Mouse (Mus musculus) kidney, adult 2 months (tissue): Measurements from ENCODE around the gene Zkscan17. TPM values are rescaled to one million over a fixed set of nuclear protein-coding genes. Genes with fewer than 3 reads are reported as not detected.
A peak's percentile ranks its signal among the peaks of the same experiment; 100 is the strongest.
"Not testable (repeated sequence)": the region's sequence is repeated elsewhere in the genome, so short reads cannot be mapped to it uniquely, and the experiment has no call there.

Experiments
- DNase-seq: peaks from one replicate; pipeline ENCODE4 v3.0.0; 2021
- H3K27ac ChIP-seq: fragments of 200-500 bp; 2 replicates; pipeline ENCODE4 v1.5.1; 2012; ENCODE audit warnings: low read depth, low read length, control low read depth, inconsistent platforms; ENCODE audit not compliant: insufficient read depth
- H3K27me3 ChIP-seq: fragments of 200-500 bp; replicated peaks from 2 replicates; pipeline ENCODE4 v1.6.1; 2012; ENCODE audit warnings: mild to moderate bottlenecking, moderate library complexity, low read length, inconsistent platforms; ENCODE audit not compliant: control insufficient read depth, insufficient read depth
- H3K36me3 ChIP-seq: fragments of 200-500 bp; 2 replicates; pipeline ENCODE4 v1.6.1; 2012; ENCODE audit warnings: mild to moderate bottlenecking, moderate library complexity, low read length, inconsistent platforms; ENCODE audit not compliant: control insufficient read depth, insufficient read depth
- H3K4me1 ChIP-seq: fragments of 200-500 bp; 2 replicates; pipeline ENCODE4 v1.6.1; 2011; ENCODE audit warnings: low read length; ENCODE audit not compliant: control insufficient read depth, insufficient read depth
- H3K4me3 ChIP-seq: fragments of 200-500 bp; 2 replicates; pipeline ENCODE4 v1.5.1; 2011; ENCODE audit warnings: mild to moderate bottlenecking, low read depth, low read length, control low read depth; ENCODE audit not compliant: insufficient read depth
- CTCF ChIP-seq: fragments of 200-500 bp; conservative IDR thresholded peaks from 2 replicates; pipeline ENCODE4 v1.5.1; 2011; ENCODE audit warnings: low read depth, mild to moderate bottlenecking, control low read depth, low read length, moderate library complexity, mixed read lengths; ENCODE audit not compliant: insufficient read depth, insufficient read length
- POLR2A ChIP-seq: fragments of 200-500 bp; IDR thresholded peaks from one replicate; pipeline ENCODE4 v1.6.1; 2011; ENCODE audit warnings: low read depth, low read length, control low read depth
- WGBS: fragments of 180-500 bp; shearing (Covaris S2); methylation state at CpG from one replicate; pipeline ENCODE4 v1.1.7; 2018; 5-methylcytosine and 5-hydroxymethylcytosine counted together
- polyA plus RNA-seq: library from polyadenylated mRNA; depleted of rRNA; stranded (reverse); fragments of >200 nt; gene quantifications from 2 replicates; pipeline ENCODE4 v1.2.3, GENCODE M21; 2012; rRNA removed

Zkscan17 gene
- polyA plus RNA-seq: 11.0 and 12.7 TPM in 2 replicates

DNA sequence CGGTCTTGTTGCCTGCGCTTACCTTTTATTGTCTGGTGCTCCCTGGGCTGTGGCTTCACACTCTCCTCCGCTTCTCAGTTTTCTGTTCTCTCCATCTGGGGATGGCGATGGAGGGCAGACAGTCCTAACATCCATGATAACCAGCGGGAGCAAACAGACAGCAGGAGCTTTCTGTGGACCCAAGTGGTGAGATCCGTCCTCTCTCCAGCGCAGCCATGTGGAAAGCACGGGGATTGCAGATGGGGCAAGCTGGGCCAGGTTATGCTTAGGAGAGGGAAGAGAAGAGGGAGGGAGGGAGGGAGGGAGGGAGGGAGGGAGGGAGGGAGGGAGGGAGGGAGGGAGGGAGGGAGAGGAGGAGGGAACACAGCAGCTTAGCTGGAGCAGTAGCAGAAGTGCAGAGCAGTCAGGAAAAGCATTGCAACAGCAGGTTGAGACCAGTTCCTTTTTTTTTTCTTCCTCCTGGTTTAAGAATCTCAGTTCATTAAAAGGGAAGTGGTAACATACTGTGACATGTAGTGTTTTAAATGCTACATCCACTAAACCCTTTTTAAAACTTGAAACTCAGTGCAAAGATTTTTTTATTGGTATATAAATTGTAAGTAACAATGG lies at the start of gene Zkscan17:
Zkscan17 (minus strand) TSS at position 280 of the 609 bp plus-strand sequence.
- no peaks in the 10 kb centered on the region for H3K27me3 ChIP-seq
- no peak within 1 kb of the TSS for H3K27ac ChIP-seq
- TF ChIP-seq POLR2A (no peak), CTCF (peak; percentile 39)
- no peaks in the 10 kb centered on the region for H3K36me3 ChIP-seq
- WGBS: 46% methylated on average over 8 of the region's 8 CpGs
- no peaks in the 10 kb centered on the region for H3K4me1 ChIP-seq
- no peak within 1 kb of the TSS for H3K4me3 ChIP-seq
- peak; percentile 36 for DNase-seq

DNA sequence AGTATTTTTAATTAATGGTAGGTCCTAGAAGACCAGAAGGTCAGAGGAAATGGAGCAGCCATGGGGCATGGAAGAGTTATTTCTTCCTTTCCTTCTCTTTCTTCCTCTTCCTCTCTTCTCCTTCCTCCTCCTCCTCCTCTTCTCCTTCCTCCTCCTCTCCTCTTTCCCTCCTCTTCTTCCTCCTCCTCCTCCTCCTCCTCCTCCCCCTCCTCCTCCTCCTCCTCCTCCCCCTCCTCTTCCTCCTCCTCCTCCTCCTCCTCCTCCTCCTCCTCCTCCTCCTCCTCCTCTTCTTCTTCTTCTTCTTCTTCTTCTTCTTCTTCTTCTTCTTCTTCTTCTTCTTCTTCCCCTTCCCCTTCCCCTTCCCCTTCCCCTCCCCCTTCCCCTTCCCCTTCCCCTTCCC lies 49.6 kb upstream of the Zkscan17 start, which contains the start of gene Olfr222:
Olfr222 (minus strand) TSS at position 101 of the 400 bp plus-strand sequence.
- H3K27ac ChIP-seq, H3K36me3 ChIP-seq, DNase-seq, H3K4me1 ChIP-seq, H3K4me3 ChIP-seq, H3K27me3 ChIP-seq: not testable (repeated sequence)

DNA sequence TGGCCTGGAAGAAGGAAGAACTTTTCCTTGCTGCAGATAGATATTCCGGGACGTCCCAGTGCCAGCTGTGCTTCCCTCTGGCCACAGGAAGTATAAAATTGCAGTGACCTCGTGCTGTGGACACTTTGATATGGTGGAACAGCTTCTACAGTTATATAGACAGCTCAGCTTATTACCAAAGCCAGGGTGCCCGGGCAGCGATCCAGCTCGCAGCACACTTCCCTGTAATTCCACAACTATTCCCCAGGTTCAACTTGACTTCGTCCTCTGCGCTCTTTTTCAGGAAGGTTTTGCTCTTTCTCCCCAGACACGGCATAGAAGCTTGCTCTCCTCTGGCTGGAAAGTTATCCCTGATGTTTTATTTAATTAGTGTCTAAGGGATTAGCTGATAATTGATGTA lies 49.2 kb upstream of the Zkscan17 start:
- H3K27me3 ChIP-seq: peaks cover 1% of the 10 kb centered on the region; the same call in 1 of the 2 replicates
- no peak overlapping the region for H3K27ac ChIP-seq
- H3K36me3 ChIP-seq: no peaks in the 10 kb centered on the region
- WGBS: 26% methylated on average over 9 of the region's 9 CpGs
- H3K4me3 ChIP-seq: no peak overlapping the region
- H3K4me1 ChIP-seq: no peaks in the 10 kb centered on the region
- peak; percentile 7 for DNase-seq
- TF ChIP-seq CTCF: no peak
- no peak for TF ChIP-seq POLR2A

DNA sequence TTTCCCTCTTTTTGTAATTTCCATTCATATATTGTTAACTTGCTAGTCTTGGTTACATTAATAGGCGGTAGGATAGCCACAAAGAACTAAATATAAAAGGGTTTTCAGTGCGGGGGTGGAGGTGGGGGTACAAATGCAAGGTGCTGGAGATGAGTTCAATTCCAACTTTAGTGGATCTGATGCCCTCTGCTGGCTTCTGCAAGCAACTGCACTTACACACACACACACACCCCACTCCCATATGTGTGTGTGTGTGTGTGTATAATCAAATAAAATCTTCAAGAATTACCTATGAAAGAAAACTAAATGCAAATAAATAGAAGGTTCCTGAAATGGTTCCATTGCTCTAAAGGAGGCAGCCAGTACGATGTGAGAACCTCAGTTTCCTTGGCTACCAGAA lies 42.8 kb upstream of the Zkscan17 start:
- Histone ChIP-seq H3K36me3 (no peaks in the 10 kb centered on the region), H3K4me1 (no peaks in the 10 kb centered on the region), H3K27me3 (no peaks in the 10 kb centered on the region), H3K27ac (no peak overlapping the region), H3K4me3 (no peak overlapping the region)
- WGBS: 60% methylated on average over 3 of the region's 3 CpGs
- TF ChIP-seq POLR2A (no peak), CTCF (peak; percentile 67)
- DNase-seq: peak; percentile 7

DNA sequence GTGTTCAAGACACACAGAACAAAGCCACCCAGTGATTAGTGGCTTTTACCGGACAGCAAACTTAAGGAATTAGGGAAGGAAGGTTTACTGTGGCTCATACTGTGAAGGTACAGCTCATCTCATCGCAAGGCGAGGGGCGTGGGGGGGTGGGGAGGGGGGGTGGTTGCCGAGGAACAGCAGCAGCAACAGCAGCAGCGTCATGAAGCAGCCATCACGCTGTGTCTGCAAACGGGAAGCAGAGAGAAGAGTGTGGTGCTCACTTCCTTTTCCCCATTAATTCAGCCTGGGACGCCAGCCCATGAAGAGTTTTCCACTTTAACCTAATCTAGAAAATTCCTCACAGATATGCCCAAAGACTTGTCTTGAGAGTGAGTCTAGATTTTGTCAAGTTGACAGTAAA lies 36.3 kb upstream of the Zkscan17 start:
- no peak for DNase-seq
- no peak overlapping the region for H3K27ac ChIP-seq
- TF ChIP-seq CTCF (no peak), POLR2A (no peak)
- WGBS: 76% methylated on average over 9 of the region's 9 CpGs
- no peaks in the 10 kb centered on the region for H3K27me3 ChIP-seq
- no peaks in the 10 kb centered on the region for H3K36me3 ChIP-seq
- no peak overlapping the region for H3K4me3 ChIP-seq
- no peaks in the 10 kb centered on the region for H3K4me1 ChIP-seq

DNA sequence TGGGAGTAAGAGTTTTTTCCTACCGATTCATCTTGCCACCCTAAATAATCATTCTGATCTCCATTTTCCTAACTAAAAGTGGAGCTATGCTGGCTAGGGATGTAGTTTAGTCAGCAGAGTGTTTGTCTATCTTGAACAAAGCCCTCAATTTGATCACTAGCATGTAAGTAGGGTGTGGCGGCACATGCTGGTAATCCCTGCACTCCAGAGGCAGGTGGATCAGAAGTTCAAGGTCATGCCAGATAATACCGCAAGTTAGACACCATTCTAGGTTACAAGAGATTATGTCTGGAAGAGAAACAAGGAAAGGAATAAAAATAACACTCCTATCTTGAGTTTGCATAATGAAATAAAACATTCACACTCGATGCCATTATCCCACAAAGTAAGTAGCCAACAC lies 35.8 kb upstream of the Zkscan17 start:
- 96% methylated on average over 4 of the region's 4 CpGs for WGBS
- no peak overlapping the region for H3K4me3 ChIP-seq
- TF ChIP-seq POLR2A (no peak), CTCF (no peak)
- H3K27me3 ChIP-seq: no peaks in the 10 kb centered on the region
- DNase-seq: no peak
- H3K36me3 ChIP-seq: no peaks in the 10 kb centered on the region
- no peak overlapping the region for H3K27ac ChIP-seq
- no peaks in the 10 kb centered on the region for H3K4me1 ChIP-seq

DNA sequence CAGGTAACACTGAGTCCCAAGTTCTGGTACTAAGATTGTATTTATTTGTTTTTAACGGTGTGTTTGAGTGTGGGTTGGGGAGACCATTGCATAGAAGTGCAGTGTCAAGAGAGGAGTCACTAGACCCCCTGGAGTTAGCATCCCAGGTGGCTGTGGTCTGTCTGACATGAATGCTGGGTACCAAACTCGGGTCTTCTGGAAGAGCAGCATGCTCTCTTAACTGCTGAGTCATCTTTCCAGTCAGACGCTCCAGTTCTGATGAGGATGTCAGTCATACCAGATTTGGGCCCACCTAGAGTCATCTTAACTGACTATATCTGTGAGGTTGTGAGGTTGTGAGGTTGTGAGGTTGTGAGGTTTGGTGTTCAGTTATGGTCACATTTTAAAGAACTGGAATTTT lies 34.4 kb upstream of the Zkscan17 start:
- no peaks in the 10 kb centered on the region for H3K36me3 ChIP-seq
- TF ChIP-seq POLR2A: no peak
- TF ChIP-seq CTCF: no peak
- no peak overlapping the region for H3K27ac ChIP-seq
- no peak overlapping the region for H3K4me3 ChIP-seq
- no peaks in the 10 kb centered on the region for H3K4me1 ChIP-seq
- 72% methylated on average over 3 of the region's 3 CpGs for WGBS
- H3K27me3 ChIP-seq: no peaks in the 10 kb centered on the region
- DNase-seq: no peak

DNA sequence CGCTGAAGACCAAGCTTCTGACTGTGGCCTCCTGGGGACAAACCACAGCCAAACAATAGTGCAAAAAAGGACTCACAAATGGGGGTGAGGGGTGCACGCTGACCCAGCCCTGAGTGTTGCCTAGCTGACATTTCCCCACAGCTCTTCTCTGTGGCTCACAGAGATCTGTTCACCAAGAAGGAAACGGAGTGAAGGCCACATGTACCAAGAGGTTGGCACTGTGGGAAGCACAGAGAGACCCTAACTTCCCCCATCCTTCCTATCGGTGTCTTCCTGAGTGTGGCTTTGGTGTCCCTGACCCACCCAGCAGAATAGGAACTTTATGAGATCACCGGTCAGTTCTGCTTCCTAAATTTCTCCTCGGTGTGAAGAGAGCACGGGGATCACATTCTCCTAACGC lies 28.0 kb upstream of the Zkscan17 start:
- no peak for DNase-seq
- no peaks in the 10 kb centered on the region for H3K4me1 ChIP-seq
- no peaks in the 10 kb centered on the region for H3K36me3 ChIP-seq
- H3K27ac ChIP-seq: no peak overlapping the region
- TF ChIP-seq POLR2A: no peak
- no peak for TF ChIP-seq CTCF
- H3K27me3 ChIP-seq: no peaks in the 10 kb centered on the region
- H3K4me3 ChIP-seq: no peak overlapping the region
- 68% methylated on average over 8 of the region's 8 CpGs for WGBS
